Mouse (Mus musculus) heart, embryonic 11.5 days (tissue): Measurements from ENCODE around the gene Slc1a4. TPM values are rescaled to one million over a fixed set of nuclear protein-coding genes. Genes with fewer than 3 reads are reported as not detected.

Experiments
- ATAC-seq: fragments of 200-750 bp; cut with Nextera tagmentation; replicated peaks from 2 replicates; pipeline ENCODE4 v1.8.0; 2017; ENCODE audit warnings: moderate library complexity; ENCODE audit not compliant: insufficient number of reproducible peaks, low FRiP score, low TSS enrichment
- H3K27ac ChIP-seq: fragments of 300-500 bp; sonication (generic); 2 replicates; pipeline ENCODE4 v1.5.1; 2014; ENCODE audit warnings: mild to moderate bottlenecking, low read depth, low read length
- H3K27me3 ChIP-seq: fragments of 300-500 bp; sonication (generic); 2 replicates; pipeline ENCODE4 v1.6.1; 2014; ENCODE audit warnings: mild to moderate bottlenecking, low read length, mixed read lengths; ENCODE audit not compliant: control insufficient read depth, insufficient read depth
- H3K36me3 ChIP-seq: fragments of 300-500 bp; sonication (generic); 2 replicates; pipeline ENCODE4 v1.6.1; 2014; ENCODE audit warnings: mild to moderate bottlenecking, low read length, moderate library complexity, mixed read lengths; ENCODE audit not compliant: control insufficient read depth, insufficient read depth
- H3K4me1 ChIP-seq: fragments of 300-500 bp; sonication (generic); 2 replicates; pipeline ENCODE4 v1.6.1; 2014; ENCODE audit warnings: low read length; ENCODE audit not compliant: control insufficient read depth, insufficient read depth
- H3K4me2 ChIP-seq: fragments of 300-500 bp; sonication (generic); 2 replicates; pipeline ENCODE4 v1.6.1; 2014; ENCODE audit warnings: mild to moderate bottlenecking, moderate library complexity
- H3K4me3 ChIP-seq: fragments of 300-500 bp; sonication (generic); 2 replicates; pipeline ENCODE4 v1.5.1; 2014; ENCODE audit warnings: low read depth, low read length
- H3K9ac ChIP-seq: fragments of 300-500 bp; sonication (generic); 2 replicates; pipeline ENCODE4 v1.6.1; 2014; ENCODE audit warnings: mild to moderate bottlenecking, low read depth, low read length, moderate library complexity
- H3K9me3 ChIP-seq: fragments of 300-500 bp; sonication (generic); replicated peaks from 2 replicates; pipeline ENCODE4 v1.6.1; 2016; ENCODE audit warnings: low read length; ENCODE audit not compliant: control insufficient read depth
- WGBS: fragments of 180-500 bp; shearing (Covaris S2); extraction: QIAGEN DNeasy Blood & Tissue Kit; methylation state at CpG from one replicate; pipeline ENCODE4 v1.1.7; 2014; ENCODE audit not compliant: insufficient replicate concordance; 5-methylcytosine and 5-hydroxymethylcytosine counted together
- polyA plus RNA-seq: library from polyadenylated mRNA; unstranded; fragments of >200 nt; fragmentation: Nextera tagmentation; extraction: Ambion mirVana; gene quantifications from 2 replicates; pipeline ENCODE4 v1.2.1, GENCODE M21; 2014

Gene Slc1a4
- polyA plus RNA-seq, 1 experiment from 2014 or later, result 7.9 TPM

DNA sequence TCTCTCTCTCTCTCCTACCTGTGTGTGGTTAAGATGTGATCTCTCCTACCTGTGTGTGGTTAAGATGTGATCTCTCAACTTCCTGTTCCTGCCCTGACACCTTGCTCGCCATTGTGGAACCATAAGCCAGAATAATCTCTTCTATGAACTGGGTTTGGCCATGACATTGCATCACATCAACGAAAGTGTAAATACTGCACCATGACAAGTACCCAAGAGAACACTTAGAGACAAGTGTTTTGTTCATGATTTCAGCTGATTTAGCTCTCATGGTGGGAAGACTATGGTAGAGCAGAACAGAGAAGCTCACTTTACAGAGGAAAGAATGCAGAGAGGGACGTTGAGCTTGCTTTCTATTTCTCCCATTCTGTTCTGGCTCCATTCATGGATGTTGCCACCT, 48.0 kb downstream of the Slc1a4 start:
- no peaks in the 10 kb centered on the region for H3K27me3 ChIP-seq
- ATAC-seq, result no peak
- H3K4me2 ChIP-seq, result no peak overlapping the region
- WGBS, result 80% methylated on average over 3 of the region's 3 CpGs
- H3K27ac ChIP-seq, result no peak overlapping the region
- no peaks in the 10 kb centered on the region for H3K9me3 ChIP-seq
- no peaks in the 10 kb centered on the region for H3K4me1 ChIP-seq
- H3K4me3 ChIP-seq, result no peak overlapping the region
- no peak overlapping the region for H3K9ac ChIP-seq
- no peaks in the 10 kb centered on the region for H3K36me3 ChIP-seq

DNA sequence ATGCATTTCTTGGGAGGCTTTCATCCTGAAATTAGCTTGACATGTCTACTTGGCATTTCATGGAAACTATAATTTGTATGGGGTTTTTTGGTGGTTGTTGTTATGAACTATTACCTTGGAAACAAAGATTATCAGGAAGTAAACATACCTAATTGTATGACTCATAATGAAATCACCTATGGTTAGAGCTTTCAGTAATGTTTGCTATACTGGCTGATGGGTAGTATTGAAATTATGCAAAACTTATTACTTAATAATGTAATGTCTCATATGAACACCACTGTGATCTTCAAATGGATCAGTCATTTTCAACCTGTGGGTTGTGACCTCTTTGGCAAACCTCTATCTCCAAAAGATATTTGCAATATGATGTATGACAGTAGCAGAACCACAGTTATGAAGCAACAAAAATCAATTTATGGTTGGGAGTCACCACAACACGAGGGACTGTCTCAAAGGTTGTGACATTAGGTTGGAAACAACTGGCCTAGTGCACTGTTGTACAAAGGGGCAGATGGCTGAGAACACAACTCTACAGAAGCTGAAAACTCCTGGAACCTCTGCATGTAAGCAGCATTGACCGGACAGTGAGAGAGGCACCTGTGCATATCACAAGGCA, 49.8 kb downstream of the Slc1a4 start:
- Histone ChIP-seq H3K27me3 (no peaks in the 10 kb centered on the region), H3K9ac (no peak overlapping the region), H3K4me3 (no peak overlapping the region), H3K4me1 (no peaks in the 10 kb centered on the region), H3K4me2 (no peak overlapping the region), H3K27ac (no peak overlapping the region), H3K36me3 (no peaks in the 10 kb centered on the region), H3K9me3 (no peaks in the 10 kb centered on the region)
- no peak for ATAC-seq
- 94% methylated on average over 2 of the region's 2 CpGs for WGBS

DNA sequence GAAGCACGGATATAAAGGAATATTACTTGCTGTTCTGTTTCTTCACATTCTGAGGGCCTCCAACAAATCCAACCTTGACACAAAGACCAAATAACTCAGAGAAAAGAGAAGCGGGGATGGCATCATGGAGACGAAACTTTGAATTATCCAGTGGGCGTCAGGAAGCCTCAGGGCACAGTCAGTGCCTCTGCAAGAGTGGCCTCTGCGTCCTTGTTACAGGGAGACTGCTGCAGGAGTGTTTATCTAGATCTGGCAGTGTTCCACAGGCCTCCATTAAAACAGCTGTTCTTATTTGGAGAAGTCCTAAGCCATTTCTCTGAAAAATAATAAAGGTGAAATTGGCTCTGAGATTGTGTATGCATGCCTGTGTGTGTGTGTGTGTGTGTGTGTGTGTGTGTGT, 51.5 kb downstream of the Slc1a4 start:
- 56% methylated on average over 5 of the region's 5 CpGs for WGBS
- Histone ChIP-seq H3K36me3 (no peaks in the 10 kb centered on the region), H3K4me1 (no peaks in the 10 kb centered on the region), H3K4me2 (no peak overlapping the region), H3K27me3 (no peaks in the 10 kb centered on the region), H3K27ac (no peak overlapping the region), H3K4me3 (no peak overlapping the region), H3K9ac (no peak overlapping the region), H3K9me3 (no peaks in the 10 kb centered on the region)
- no peak for ATAC-seq

DNA sequence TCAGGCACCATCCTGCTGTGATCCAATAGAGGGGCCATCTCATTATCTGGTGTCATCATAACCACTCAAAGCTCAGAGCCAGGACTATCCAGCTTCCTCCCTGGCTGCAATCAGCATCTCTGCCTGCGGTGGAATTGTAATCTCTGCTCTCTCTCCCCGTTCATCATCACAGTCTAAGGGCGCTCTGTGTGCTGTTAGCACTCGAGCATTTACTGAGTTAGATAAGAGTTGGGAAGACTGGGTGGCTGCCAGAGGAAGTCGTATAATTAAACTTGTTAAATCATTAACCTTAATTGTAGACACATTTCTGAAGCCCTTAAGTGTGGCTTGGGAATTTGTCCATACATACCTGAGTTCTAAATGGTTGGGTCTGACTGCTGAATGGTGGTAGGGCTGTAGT, 53.8 kb downstream of the Slc1a4 start:
- no peak overlapping the region for H3K9ac ChIP-seq
- no peak for ATAC-seq
- H3K4me2 ChIP-seq, result no peak overlapping the region
- no peaks in the 10 kb centered on the region for H3K36me3 ChIP-seq
- no peaks in the 10 kb centered on the region for H3K9me3 ChIP-seq
- H3K4me1 ChIP-seq, result no peaks in the 10 kb centered on the region
- H3K4me3 ChIP-seq, result no peak overlapping the region
- no peaks in the 10 kb centered on the region for H3K27me3 ChIP-seq
- 13% methylated on average over 5 of the region's 5 CpGs for WGBS
- H3K27ac ChIP-seq, result no peak overlapping the region

DNA sequence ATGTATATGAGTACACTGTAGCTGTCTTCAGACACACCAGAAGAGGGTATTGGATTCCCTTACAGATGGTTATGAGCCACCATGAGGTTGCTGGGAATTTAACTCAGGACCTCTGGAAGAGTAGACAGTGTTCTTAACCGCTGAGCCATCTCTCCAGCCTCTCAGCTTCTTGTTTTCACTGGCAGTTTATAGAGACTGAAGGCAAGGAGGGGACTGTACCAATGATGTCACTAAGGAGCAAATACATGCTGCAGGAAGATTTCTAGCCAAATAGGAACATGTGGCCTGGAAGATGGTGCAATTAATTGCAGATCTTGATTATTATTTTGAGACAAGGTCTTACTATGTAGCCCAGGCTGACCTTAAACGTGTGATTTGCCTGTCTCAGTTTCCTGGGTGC, 55.4 kb downstream of the Slc1a4 start:
- H3K4me2 ChIP-seq, result no peak overlapping the region
- H3K36me3 ChIP-seq, result no peaks in the 10 kb centered on the region
- H3K27ac ChIP-seq, result no peak overlapping the region
- WGBS, result 62% methylated on average over 2 of the region's 2 CpGs
- H3K27me3 ChIP-seq, result no peaks in the 10 kb centered on the region
- H3K9ac ChIP-seq, result no peak overlapping the region
- H3K9me3 ChIP-seq, result no peaks in the 10 kb centered on the region
- ATAC-seq, result no peak
- no peaks in the 10 kb centered on the region for H3K4me1 ChIP-seq
- no peak overlapping the region for H3K4me3 ChIP-seq

DNA sequence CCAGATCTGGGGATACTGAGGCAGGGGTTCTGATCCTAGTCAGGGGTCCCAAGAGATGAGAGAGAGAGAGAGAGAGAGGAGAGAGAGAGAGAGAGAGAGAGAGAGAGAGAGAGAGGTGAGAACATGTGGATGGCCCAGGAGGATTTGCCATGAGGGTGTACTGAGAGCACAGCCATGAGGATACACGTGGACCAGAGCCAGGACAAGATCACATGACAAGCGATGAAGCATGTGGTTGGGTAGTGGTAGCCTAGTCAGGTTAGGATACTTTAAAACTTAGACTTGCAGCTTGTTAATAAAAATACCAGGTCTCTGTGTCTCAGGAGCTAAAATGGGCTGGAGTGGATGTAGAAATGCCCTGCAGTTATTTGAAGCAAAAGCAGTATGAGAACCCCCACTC, 56.5 kb downstream of the Slc1a4 start:
- Histone ChIP-seq H3K9me3 (no peaks in the 10 kb centered on the region), H3K27me3 (no peaks in the 10 kb centered on the region), H3K27ac (no peak overlapping the region), H3K4me1 (no peaks in the 10 kb centered on the region), H3K9ac (no peak overlapping the region), H3K4me3 (no peak overlapping the region), H3K36me3 (no peaks in the 10 kb centered on the region), H3K4me2 (no peak overlapping the region)
- WGBS, result 66% methylated on average over 2 of the region's 2 CpGs
- no peak for ATAC-seq

DNA sequence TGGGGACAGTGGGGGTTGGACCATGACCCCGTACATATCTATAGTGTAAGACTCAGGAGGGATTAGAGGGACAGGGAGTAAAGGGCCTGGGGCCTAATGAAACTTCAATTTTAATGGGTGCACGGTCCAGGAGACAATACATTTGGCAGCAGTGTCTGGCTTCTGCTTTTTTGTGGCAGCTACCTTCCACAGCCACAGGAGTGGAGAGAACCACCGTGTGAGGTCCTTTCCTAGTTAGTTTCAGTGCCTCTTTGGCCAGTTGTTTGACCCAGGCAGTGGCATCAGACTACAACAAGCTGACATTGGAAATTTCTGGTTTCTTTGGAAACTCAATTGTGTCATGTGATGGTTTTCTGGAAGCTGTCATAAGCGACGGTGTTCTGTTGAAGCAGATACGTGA, 62.6 kb downstream of the Slc1a4 start:
- H3K4me2 ChIP-seq, result no peak overlapping the region
- WGBS, result 70% methylated on average over 6 of the region's 6 CpGs
- H3K4me1 ChIP-seq, result no peaks in the 10 kb centered on the region
- H3K27me3 ChIP-seq, result no peaks in the 10 kb centered on the region
- H3K9me3 ChIP-seq, result no peaks in the 10 kb centered on the region
- no peak overlapping the region for H3K27ac ChIP-seq
- H3K9ac ChIP-seq, result no peak overlapping the region
- no peaks in the 10 kb centered on the region for H3K36me3 ChIP-seq
- no peak overlapping the region for H3K4me3 ChIP-seq
- no peak for ATAC-seq

DNA sequence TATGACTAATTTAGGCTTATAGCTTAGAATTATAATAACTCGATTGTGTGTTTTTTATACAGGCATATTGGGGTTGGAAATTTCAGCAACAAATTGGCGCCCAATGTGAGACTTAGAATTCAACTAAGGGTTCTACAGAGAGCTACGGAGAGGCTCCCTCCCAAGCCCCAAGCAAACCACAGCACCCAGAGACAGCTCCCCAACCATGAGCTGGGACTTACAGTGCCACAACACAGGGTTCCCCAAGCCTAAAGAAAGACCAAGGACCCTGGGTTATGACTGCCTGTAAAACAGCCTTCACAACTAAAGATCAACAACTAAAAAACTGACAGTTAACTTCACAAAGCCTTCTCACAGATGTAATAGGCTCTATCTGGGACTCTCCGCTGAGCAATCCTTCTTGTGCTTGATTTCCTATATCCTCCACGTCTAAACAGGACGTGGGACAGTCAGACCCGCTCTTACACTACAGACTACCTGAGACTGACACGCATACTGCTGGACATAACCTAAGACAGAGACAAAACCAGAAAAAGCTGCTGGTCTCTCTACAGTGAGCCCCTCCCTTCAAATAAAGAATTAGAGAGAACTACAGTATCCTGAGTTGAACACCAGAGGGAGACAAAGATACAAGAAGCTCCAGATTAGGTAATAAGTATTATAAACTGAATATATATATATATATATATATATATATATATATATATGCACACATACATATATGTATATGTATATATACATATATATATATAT, 69.7 kb downstream of the Slc1a4 start:
- no peaks in the 10 kb centered on the region for H3K4me1 ChIP-seq
- H3K9me3 ChIP-seq, result no peaks in the 10 kb centered on the region
- no peak for ATAC-seq
- no peaks in the 10 kb centered on the region for H3K27me3 ChIP-seq
- H3K36me3 ChIP-seq, result no peaks in the 10 kb centered on the region
- H3K4me3 ChIP-seq, result no peak overlapping the region
- no peak overlapping the region for H3K27ac ChIP-seq
- 53% methylated on average over 8 of the region's 8 CpGs for WGBS
- H3K4me2 ChIP-seq, result no peak overlapping the region
- no peak overlapping the region for H3K9ac ChIP-seq

DNA sequence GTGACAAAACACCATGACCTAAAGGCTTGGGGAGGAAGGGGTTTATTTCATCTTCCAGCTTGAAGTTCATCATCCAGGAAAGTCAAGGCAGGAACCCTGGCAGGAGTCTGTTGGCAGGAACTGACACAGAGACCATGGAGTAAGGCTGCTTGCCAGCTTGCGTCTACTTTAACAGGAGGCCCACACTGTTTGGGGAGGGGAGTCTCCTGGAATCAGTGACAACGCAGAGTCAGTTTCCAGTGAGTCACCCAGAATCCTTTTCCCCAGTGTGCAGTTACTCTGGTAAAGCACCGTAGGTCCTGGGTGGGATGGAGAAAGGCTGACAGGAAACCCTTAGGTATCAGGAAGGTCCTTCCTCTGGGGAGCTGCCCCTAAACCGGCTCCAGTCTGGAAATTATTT, 77.7 kb downstream of the Slc1a4 start:
- no peaks in the 10 kb centered on the region for H3K27me3 ChIP-seq
- no peak overlapping the region for H3K9ac ChIP-seq
- H3K36me3 ChIP-seq, result no peaks in the 10 kb centered on the region
- H3K9me3 ChIP-seq, result no peaks in the 10 kb centered on the region
- ATAC-seq, result no peak
- H3K4me3 ChIP-seq, result no peak overlapping the region
- no peak overlapping the region for H3K4me2 ChIP-seq
- H3K27ac ChIP-seq, result no peak overlapping the region
- WGBS, result 73% methylated on average over 4 of the region's 4 CpGs
- no peaks in the 10 kb centered on the region for H3K4me1 ChIP-seq
